Mouse (Mus musculus) hindbrain, postnatal 0 days (tissue): ENCODE measurements around the gene Fam222b. TPM values are rescaled to one million over a fixed set of nuclear protein-coding genes. Genes with fewer than 3 reads are reported as not detected.
A peak's percentile ranks its signal among the peaks of the same experiment; 100 is the strongest.
"Not testable (repeated sequence)": the region's sequence is repeated elsewhere in the genome, so short reads cannot be mapped to it uniquely, and the experiment has no call there.

Source experiments
- ATAC-seq: fragments of 200-750 bp; cut with Nextera tagmentation; 2 replicates; pipeline ENCODE4 v1.8.0; 2017; ENCODE audit warnings: mild to moderate bottlenecking, moderate TSS enrichment, moderate library complexity
- DNase-seq: peaks from one replicate; pipeline ENCODE4 v3.0.0-alpha.2; 2015; ENCODE audit warnings: low spot score
- H3K27ac ChIP-seq: fragments of 300-500 bp; sonication (generic); 2 replicates; pipeline ENCODE4 v1.5.1; 2014; ENCODE audit warnings: mild to moderate bottlenecking
- H3K27me3 ChIP-seq: fragments of 300-500 bp; sonication (generic); 2 replicates; pipeline ENCODE4 v1.6.1; 2014; ENCODE audit warnings: low read length, mixed read lengths; ENCODE audit not compliant: insufficient read depth
- H3K36me3 ChIP-seq: fragments of 300-500 bp; sonication (generic); 2 replicates; pipeline ENCODE4 v1.6.1; 2014; ENCODE audit warnings: low read length, mixed read lengths; ENCODE audit not compliant: insufficient read depth
- H3K4me1 ChIP-seq: fragments of 300-500 bp; sonication (generic); 2 replicates; pipeline ENCODE4 v1.6.1; 2014; ENCODE audit warnings: antibody characterized with exemption, low read length, mixed read lengths; ENCODE audit not compliant: insufficient read depth
- H3K4me2 ChIP-seq: fragments of 300-500 bp; sonication (generic); 2 replicates; pipeline ENCODE4 v1.6.1; 2014; ENCODE audit warnings: low read depth, mild to moderate bottlenecking, low read length, moderate library complexity, mixed read lengths
- H3K4me3 ChIP-seq: fragments of 300-500 bp; sonication (generic); 2 replicates; pipeline ENCODE4 v1.5.1; 2014; ENCODE audit warnings: low read length
- H3K9ac ChIP-seq: fragments of 300-500 bp; sonication (generic); replicated peaks from 2 replicates; pipeline ENCODE4 v1.6.1; 2014; ENCODE audit warnings: mild to moderate bottlenecking, low read length, moderate library complexity, mixed read lengths
- H3K9me3 ChIP-seq: fragments of 300-500 bp; sonication (generic); 2 replicates; pipeline ENCODE4 v1.6.1; 2016; ENCODE audit warnings: low read length, mixed read lengths
- CTCF ChIP-seq: IDR thresholded peaks from 2 replicates; pipeline ENCODE4 v1.5.1; 2016; ENCODE audit warnings: antibody characterized with exemption, control low read depth, low read depth
- WGBS: fragments of 180-500 bp; shearing (Covaris S2); extraction: QIAGEN DNeasy Blood & Tissue Kit; methylation state at CpG from one replicate; pipeline ENCODE4 v1.1.7; 2014; 5-methylcytosine and 5-hydroxymethylcytosine counted together
- polyA plus RNA-seq: library from polyadenylated mRNA; unstranded; fragments of >200 nt; fragmentation: Nextera tagmentation; extraction: Ambion mirVana; gene quantifications from 2 replicates; pipeline ENCODE4 v1.2.1, GENCODE M21; 2015
- total RNA-seq: library from RNA; depleted of rRNA; stranded (reverse); fragments of >200 nt; gene quantifications from 2 replicates; pipeline ENCODE4 v1.2.3, GENCODE M21; 2014; rRNA removed

Gene Fam222b
- total RNA-seq: 27.6 and 32.6 TPM in 2 replicates
- polyA plus RNA-seq: 22.6 and 22.9 TPM in 2 replicates

- no peak for TF ChIP-seq CTCF
- DNase-seq (peak; percentile 96), ATAC-seq (peak; percentile 96)
- Histone ChIP-seq H3K4me2 (peak within 1 kb of the TSS; percentile 86), H3K4me3 (peak within 1 kb of the TSS; percentile 87), H3K9ac (peak within 1 kb of the TSS; percentile 89), H3K4me1 (peaks cover 17% of the 10 kb centered on the region), H3K36me3 (no peaks in the 10 kb centered on the region), H3K27ac (peak within 1 kb of the TSS; percentile 84), H3K27me3 (no peaks in the 10 kb centered on the region), H3K9me3 (no peaks in the 10 kb centered on the region)
- WGBS: 2% methylated on average over 38 of the region's 38 CpGs
Observed at GRCm38 (mm10) chr11:78094504-78095143, at the start of gene Fam222b. Gene Fam222b, plus strand, starts transcription at chr11:78094660.

GRCm38 (mm10) chr11:78044758-78045251, 49.7 kb upstream of the Fam222b start:
- H3K36me3 ChIP-seq: no peaks in the 10 kb centered on the region
- H3K9ac ChIP-seq: no peak overlapping the region
- WGBS: 44% methylated on average over 5 of the region's 5 CpGs
- H3K9me3 ChIP-seq: no peaks in the 10 kb centered on the region
- DNase-seq (peak; percentile 79), ATAC-seq (peak; percentile 67)
- H3K27ac ChIP-seq: no peak overlapping the region
- no peak overlapping the region for H3K4me3 ChIP-seq
- no peaks in the 10 kb centered on the region for H3K27me3 ChIP-seq
- 0 out of 2 replicates have a peak, but pooled peaks cover 2% of the 10 kb centered on the region for H3K4me1 ChIP-seq
- TF ChIP-seq CTCF: no peak
- no peak overlapping the region for H3K4me2 ChIP-seq

- 97% methylated on average over 3 of the region's 4 CpGs for WGBS
Observed at GRCm38 (mm10) chr11:78048637-78049036, 45.8 kb upstream of the Fam222b start.

GRCm38 (mm10) chr11:78053078-78053477, 41.4 kb upstream of the Fam222b start:
- WGBS: 92% methylated on average over 8 of the region's 8 CpGs
- Histone ChIP-seq H3K9ac (no peak overlapping the region), H3K4me1 (no peaks in the 10 kb centered on the region), H3K27me3 (no peaks in the 10 kb centered on the region), H3K4me3 (no peak overlapping the region), H3K27ac (no peak overlapping the region), H3K9me3 (no peaks in the 10 kb centered on the region), H3K36me3 (peaks cover 49% of the 10 kb centered on the region), H3K4me2 (no peak overlapping the region)
- DNase-seq (no peak), ATAC-seq (no peak)
- TF ChIP-seq CTCF: no peak

More at GRCm38 (mm10) chr11:78048637-78049036, 45.8 kb upstream of the Fam222b start:
- DNase-seq, H3K9ac ChIP-seq, H3K4me3 ChIP-seq, H3K4me1 ChIP-seq, H3K27ac ChIP-seq, ATAC-seq, H3K27me3 ChIP-seq, H3K9me3 ChIP-seq, H3K4me2 ChIP-seq: not testable (repeated sequence)
- peaks cover 22% of the 10 kb centered on the region; the same call in 1 of the 2 replicates for H3K36me3 ChIP-seq

- Histone ChIP-seq H3K9me3 (no peaks in the 10 kb centered on the region), H3K36me3 (peaks cover 54% of the 10 kb centered on the region), H3K4me2 (no peak overlapping the region), H3K27ac (no peak overlapping the region), H3K4me3 (no peak overlapping the region), H3K27me3 (no peaks in the 10 kb centered on the region), H3K4me1 (no peaks in the 10 kb centered on the region), H3K9ac (no peak overlapping the region)
- WGBS: 65% methylated on average over 8 of the region's 8 CpGs
- DNase-seq (no peak), ATAC-seq (no peak)
- TF ChIP-seq CTCF: no peak
Observed at GRCm38 (mm10) chr11:78056946-78057345, 37.5 kb upstream of the Fam222b start.

GRCm38 (mm10) chr11:78059833-78060757, 34.4 kb upstream of the Fam222b start:
- Histone ChIP-seq H3K27me3 (no peaks in the 10 kb centered on the region), H3K9me3 (no peaks in the 10 kb centered on the region), H3K4me2 (no peak overlapping the region), H3K27ac (no peak overlapping the region), H3K4me3 (no peak overlapping the region), H3K36me3 (peaks cover 36% of the 10 kb centered on the region; the same call in 1 of the 2 replicates), H3K9ac (no peak overlapping the region), H3K4me1 (no peaks in the 10 kb centered on the region)
- TF ChIP-seq CTCF: peak; percentile 92
- peak; percentile 90 for ATAC-seq
- WGBS: 48% methylated on average over 9 of the region's 9 CpGs
- DNase-seq: peak; percentile 89
